Mouse (Mus musculus) bone marrow, adult 2 months (tissue): ENCODE measurements at regions not wholly inside any gene's neighbourhood (a gene's known extent, or its start where the extent isn't known, plus 50 kb on each side); places are given as distances from the start of the nearest gene placed in this dataset.
A peak's percentile ranks its signal among the peaks of the same experiment; 100 is the strongest.

Experiments
- H3K27ac ChIP-seq: fragments of 200-500 bp; 2 replicates; pipeline ENCODE4 v1.5.1; 2012; ENCODE audit warnings: low read depth, mild to moderate bottlenecking, control low read depth, inconsistent platforms, low read length; ENCODE audit not compliant: control insufficient read depth, poor library complexity, insufficient read depth
- H3K4me1 ChIP-seq: fragments of 200-500 bp; 2 replicates; pipeline ENCODE4 v1.6.1; 2011; ENCODE audit warnings: low read length; ENCODE audit not compliant: control insufficient read depth, insufficient read depth
- H3K4me3 ChIP-seq: fragments of 200-500 bp; replicated peaks from 2 replicates; pipeline ENCODE3; 2011; ENCODE audit warnings: mild to moderate bottlenecking, low read depth, low read length, control low read depth; ENCODE audit not compliant: control insufficient read depth
- CTCF ChIP-seq: fragments of 200-500 bp; IDR thresholded peaks from 2 replicates; pipeline ENCODE4 v1.5.1; 2011; ENCODE audit warnings: low read length, control low read depth; ENCODE audit not compliant: control insufficient read depth, insufficient read depth
- POLR2A ChIP-seq: fragments of 200-500 bp; IDR thresholded peaks from 2 replicates; pipeline ENCODE4 v1.6.1; 2011; ENCODE audit warnings: low read depth, mild to moderate bottlenecking, control low read depth, low read length, borderline replicate concordance; ENCODE audit not compliant: control insufficient read depth
- WGBS: fragments of 180-500 bp; shearing (Covaris S2); methylation state at CpG from one replicate; pipeline ENCODE4 v1.1.7; 2018; 5-methylcytosine and 5-hydroxymethylcytosine counted together

DNA sequence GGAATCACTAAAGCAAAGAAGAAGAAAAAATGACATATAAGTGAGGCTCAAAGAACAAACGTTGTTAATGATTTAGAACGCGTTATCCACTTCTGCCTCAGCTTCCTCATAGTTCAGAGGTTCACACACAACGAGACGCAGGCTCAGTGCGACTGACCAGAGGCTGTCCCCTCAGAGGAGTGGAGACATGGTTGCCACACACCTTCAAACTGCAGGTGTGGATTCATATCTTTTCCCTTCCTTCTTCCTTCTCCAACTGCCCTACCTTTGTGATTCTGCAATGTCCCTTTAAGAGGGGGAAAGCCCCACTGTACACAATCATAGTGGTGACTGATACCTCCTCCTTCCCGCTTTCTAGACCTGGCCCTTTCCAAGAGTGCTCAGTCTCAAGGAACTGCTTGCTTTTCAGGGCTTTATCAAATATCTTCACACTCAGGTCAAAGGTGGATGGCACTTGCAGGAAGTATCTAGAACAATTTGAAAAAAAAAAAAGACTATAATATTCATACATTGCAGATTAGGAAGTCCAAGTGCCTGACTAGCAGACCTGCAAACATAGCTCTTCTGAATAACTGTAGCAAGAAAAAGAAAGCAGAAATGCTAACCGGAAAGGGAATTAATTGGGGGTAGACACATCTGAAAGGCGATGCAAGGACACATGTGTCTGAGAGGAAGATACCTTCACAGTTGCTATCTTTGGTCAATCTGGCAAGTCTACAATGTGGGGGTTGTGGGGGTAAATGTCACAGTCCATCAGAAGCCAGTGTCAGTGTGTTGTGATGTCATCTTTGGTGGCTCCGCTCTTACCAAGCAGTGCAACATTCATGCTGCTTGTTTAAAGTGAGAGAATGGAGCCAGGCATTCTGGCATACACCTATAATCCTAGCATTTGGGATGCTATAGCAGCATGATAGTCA is 84.2 kb upstream of the Tnfaip3 start:
- 38% methylated on average over 10 of the region's 10 CpGs for WGBS
- TF ChIP-seq POLR2A (no peak), CTCF (no peak)
- Histone ChIP-seq H3K4me3 (no peak overlapping the region), H3K27ac (no peak overlapping the region), H3K4me1 (peaks cover 2% of the 10 kb centered on the region; the same call in 1 of the 2 replicates)

DNA sequence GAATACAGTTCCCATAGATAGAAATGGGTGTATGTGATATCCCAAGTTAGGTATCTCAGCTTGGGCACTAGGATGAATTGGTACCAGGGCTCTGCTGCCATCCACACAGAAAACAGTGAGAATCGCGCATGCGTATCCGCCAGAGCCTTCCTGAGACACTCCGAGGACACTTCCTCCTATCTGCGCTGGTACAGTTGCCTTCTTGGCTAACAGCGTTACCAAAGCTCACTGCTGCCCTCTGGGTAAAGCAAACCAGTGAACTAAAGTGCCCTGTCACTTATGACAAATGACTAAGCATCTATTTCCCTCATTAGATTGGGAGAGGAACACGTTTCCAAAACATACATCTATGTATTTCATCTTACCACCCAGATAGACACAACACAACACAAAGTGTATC is 78.8 kb upstream of the Tnfaip3 start:
- Histone ChIP-seq H3K4me1 (peaks cover under 1% of the 10 kb centered on the region; the same call in 1 of the 2 replicates), H3K27ac (no peak overlapping the region), H3K4me3 (no peak overlapping the region)
- under 1% methylated on average over 8 of the region's 8 CpGs for WGBS
- TF ChIP-seq CTCF (peak; percentile 74), POLR2A (no peak)

DNA sequence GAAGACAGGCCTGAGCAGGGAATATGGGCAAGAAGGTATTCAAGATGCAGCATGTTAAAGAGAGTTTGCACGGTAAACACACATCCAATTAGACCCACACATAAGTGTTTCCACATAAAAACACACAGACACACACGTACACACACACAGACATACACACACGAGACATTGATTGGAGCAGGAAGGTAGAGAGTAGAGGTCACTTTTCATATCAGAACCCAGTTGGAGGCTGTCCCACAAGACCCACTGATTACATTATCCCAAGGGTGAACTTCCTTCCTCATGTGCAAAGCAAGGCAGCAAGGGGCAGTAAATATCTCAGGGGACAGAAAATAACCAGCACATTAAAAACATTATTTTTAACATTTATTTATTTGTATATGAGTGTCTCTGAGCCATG is 78.2 kb upstream of the Tnfaip3 start:
- H3K4me3 ChIP-seq = no peak overlapping the region
- WGBS = 68% methylated on average over 3 of the region's 3 CpGs
- H3K27ac ChIP-seq = no peak overlapping the region
- TF ChIP-seq CTCF = no peak
- TF ChIP-seq POLR2A = no peak
- no peaks in the 10 kb centered on the region for H3K4me1 ChIP-seq

DNA sequence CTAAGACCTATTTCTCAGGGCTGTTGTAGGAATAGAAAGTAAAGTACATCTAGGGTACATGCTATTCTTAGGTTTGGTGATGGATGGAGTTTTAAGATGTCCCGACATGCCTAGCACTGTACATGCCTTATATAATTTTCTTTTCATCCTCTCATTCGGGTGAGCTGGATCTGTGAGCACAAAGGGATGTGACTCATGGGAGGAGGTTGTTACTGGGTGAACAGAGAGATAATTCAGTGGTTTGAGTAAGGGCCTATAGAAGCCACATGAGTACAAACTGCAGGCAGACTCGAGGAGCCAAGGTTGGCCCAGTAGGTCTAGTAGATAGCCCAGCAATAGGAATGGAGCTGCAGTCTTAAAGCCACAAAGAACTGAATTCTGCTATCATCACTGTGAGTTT is 76.5 kb upstream of the Tnfaip3 start:
- H3K4me3 ChIP-seq = no peak overlapping the region
- no peak overlapping the region for H3K27ac ChIP-seq
- no peaks in the 10 kb centered on the region for H3K4me1 ChIP-seq
- TF ChIP-seq CTCF = no peak
- no peak for TF ChIP-seq POLR2A
- 77% methylated on average over 3 of the region's 3 CpGs for WGBS

DNA sequence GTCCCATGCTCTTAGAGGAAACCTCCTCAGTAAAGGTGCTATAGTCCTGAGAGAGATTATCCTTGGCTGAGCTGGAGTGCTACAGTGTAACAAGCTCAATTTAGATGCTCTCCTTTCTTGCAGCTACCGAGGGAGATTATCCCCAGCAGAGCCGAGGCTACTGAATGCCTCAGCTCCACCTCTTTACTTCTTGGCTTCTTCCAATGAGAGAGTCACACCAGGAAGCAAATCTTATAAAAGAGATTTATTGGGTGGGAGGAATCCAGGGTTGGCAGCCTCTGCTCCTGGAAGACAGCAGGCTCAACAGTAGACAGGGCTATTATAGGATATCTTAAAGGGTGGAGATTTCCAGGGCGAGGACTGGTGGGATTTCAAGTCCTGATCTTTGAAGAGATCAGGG is 75.7 kb upstream of the Tnfaip3 start:
- Histone ChIP-seq H3K4me1 (no peaks in the 10 kb centered on the region), H3K27ac (no peak overlapping the region), H3K4me3 (no peak overlapping the region)
- 85% methylated on average over 3 of the region's 3 CpGs for WGBS
- TF ChIP-seq POLR2A = no peak
- no peak for TF ChIP-seq CTCF

DNA sequence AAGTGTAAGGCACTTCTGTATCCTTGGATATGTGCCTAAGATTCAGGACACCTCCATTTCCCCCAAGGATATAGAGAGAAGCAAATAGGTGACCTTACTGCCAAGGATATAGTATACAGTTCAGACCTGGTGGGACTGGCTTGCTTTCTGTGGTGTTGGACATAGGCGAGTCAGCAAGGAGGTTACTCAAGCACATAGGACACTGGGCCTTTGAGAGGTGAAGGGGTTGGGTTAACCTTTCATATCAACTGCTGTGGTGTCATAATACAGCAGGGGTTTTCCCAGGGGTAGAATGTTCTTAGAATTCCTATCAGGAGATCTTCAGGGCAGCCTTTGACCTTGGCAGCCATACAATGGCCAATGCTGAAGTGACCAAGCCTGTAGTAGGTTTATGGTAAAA is 71.5 kb upstream of the Tnfaip3 start:
- 80% methylated on average over 1 of the region's 1 CpGs for WGBS
- no peaks in the 10 kb centered on the region for H3K4me1 ChIP-seq
- TF ChIP-seq CTCF = no peak
- no peak for TF ChIP-seq POLR2A
- no peak overlapping the region for H3K27ac ChIP-seq
- H3K4me3 ChIP-seq = no peak overlapping the region

DNA sequence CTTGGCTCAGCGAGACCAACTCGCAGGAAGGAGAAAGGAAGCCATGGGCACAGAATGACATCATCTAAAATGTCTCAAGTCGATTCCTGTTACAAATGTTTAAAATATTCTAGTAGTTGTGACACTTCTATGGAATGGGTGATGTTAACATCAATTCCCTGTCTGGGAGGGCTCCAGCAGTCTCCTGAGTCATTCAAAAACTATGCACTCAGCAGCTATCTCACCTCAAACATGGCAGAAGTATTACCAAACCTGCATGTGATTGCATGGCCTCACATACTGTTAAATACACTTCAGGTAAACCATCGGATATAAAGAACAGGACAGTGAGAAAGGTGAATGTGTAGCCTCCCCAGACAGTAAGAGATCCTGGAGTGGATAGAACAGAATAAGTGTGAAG is 66.7 kb upstream of the Tnfaip3 start:
- TF ChIP-seq CTCF = no peak
- no peak for TF ChIP-seq POLR2A
- H3K4me1 ChIP-seq = no peaks in the 10 kb centered on the region
- H3K4me3 ChIP-seq = no peak overlapping the region
- H3K27ac ChIP-seq = no peak overlapping the region
- 52% methylated on average over 4 of the region's 4 CpGs for WGBS

DNA sequence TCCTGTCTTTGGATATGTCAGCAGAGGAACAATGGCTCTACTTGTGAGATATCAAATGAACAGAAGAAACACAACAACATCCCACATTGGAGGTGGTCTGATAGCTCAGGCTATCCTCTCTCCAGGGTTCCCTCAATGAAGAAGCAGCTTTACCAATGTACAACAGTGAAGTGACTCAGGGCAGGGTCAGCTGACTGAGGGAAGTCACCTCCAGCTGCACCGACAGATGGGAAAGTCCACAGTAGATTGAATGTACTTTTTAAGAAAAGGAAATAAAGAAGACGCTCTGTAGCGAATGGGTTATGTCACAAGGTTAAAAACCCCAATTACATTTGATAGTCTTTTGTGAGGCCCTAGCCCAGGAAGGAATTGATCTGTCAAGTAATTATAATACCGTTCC is 62.6 kb upstream of the Tnfaip3 start:
- Histone ChIP-seq H3K27ac (no peak overlapping the region), H3K4me3 (no peak overlapping the region), H3K4me1 (no peaks in the 10 kb centered on the region)
- WGBS = 72% methylated on average over 4 of the region's 4 CpGs
- TF ChIP-seq POLR2A (no peak), CTCF (no peak)
